Mouse (Mus musculus): ENCODE measurements around the gene Pou2f3. TPM values are rescaled to one million over a fixed set of nuclear protein-coding genes. Genes with fewer than 3 reads are reported as not detected.

The Pou2f3 gene
- polyA plus RNA-seq, 1 experiment from 2014 or later = not detected

DNA sequence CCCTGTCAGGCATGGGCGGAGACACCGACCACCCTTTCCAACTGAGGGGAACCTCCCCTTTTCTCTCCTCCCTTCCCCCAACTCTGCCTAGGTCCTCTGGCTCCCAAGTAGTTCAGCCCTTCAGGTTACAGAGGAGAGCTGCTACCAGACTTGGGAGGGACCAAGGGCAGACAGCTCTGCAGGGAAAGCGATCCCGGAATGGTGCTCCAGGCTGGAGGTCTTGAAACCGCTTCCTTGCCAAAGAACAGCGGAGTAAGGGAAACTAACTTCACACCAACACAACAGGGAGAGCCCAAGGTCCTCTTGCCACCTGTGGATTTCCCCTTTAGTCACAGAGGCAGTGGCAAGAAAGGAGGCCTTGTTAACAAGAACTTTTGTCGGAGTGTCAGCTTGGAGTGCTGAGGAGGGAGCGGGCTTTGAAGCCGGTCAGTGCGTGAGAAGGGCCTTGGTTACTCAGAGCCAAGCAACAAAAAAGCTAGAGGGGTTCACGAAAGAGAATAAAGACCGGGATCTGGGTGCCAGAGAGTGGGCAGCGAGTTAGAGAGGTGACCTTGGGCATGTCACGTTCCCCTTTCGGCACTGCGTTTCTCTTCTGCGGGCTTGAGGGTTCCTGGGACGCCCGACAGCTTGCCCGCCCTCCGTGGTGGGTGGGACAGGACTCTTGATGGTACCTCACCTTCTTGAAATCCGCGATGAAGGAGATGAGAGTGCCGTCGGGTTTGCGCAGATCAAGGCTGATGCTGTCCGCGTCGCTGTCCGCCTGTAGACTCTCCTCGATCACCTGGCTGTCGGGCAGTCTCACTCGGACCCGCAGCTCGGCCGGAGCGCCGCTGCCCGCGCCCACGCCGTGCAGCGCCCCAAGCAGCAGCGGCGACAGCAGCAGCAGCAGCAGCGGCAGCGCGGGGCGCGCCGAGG is 28.7 kb upstream of the Pou2f3 start:
- H3K27me3 ChIP-seq (ENCODE audit: poor library complexity, severe bottlenecking) = peaks cover 26% of the 10 kb centered on the region
- peaks cover 73% of the 10 kb centered on the region for H3K4me1 ChIP-seq
- no peaks in the 10 kb centered on the region for H3K9me3 ChIP-seq
- peak; percentile 40 for DNase-seq (ENCODE audit: extremely low spot score, low spot score)
- WGBS = under 1% methylated on average over 51 of the region's 51 CpGs
- H3K36me3 ChIP-seq (replicated peaks) = peaks cover 31% of the 10 kb centered on the region
- peak overlapping the region; percentile 93 for H3K27ac ChIP-seq
- peak overlapping the region; percentile 91 for H3K4me3 ChIP-seq

- no peak for DNase-seq (ENCODE audit: extremely low spot score, low spot score)
- Histone ChIP-seq H3K9me3 (no peaks in the 10 kb centered on the region), H3K27ac (peak overlapping the region; percentile 93), H3K4me3 (peak overlapping the region; percentile 91), H3K4me1 (peaks cover 80% of the 10 kb centered on the region), H3K36me3 (replicated peaks) (peaks cover 39% of the 10 kb centered on the region), H3K27me3 (ENCODE audit: poor library complexity, severe bottlenecking) (peaks cover 26% of the 10 kb centered on the region)
- 26% methylated on average over 2 of the region's 2 CpGs for WGBS
These were observed 28.0 kb upstream of the Pou2f3 start for GRCm38 (mm10) chr9:43238167-43238566.

- peak overlapping the region; percentile 93; the same call in 1 of the 2 replicates for H3K27ac ChIP-seq
- peaks cover 89% of the 10 kb centered on the region for H3K4me1 ChIP-seq
- no peak for DNase-seq (ENCODE audit: extremely low spot score, low spot score)
- H3K27me3 ChIP-seq (ENCODE audit: poor library complexity, severe bottlenecking) = peaks cover 26% of the 10 kb centered on the region
- H3K4me3 ChIP-seq = peak overlapping the region; percentile 91
- 41% methylated on average over 7 of the region's 7 CpGs for WGBS
- H3K36me3 ChIP-seq (replicated peaks) = peaks cover 44% of the 10 kb centered on the region
- no peaks in the 10 kb centered on the region for H3K9me3 ChIP-seq
These were observed 27.1 kb upstream of the Pou2f3 start for GRCm38 (mm10) chr9:43237111-43237775.

DNA sequence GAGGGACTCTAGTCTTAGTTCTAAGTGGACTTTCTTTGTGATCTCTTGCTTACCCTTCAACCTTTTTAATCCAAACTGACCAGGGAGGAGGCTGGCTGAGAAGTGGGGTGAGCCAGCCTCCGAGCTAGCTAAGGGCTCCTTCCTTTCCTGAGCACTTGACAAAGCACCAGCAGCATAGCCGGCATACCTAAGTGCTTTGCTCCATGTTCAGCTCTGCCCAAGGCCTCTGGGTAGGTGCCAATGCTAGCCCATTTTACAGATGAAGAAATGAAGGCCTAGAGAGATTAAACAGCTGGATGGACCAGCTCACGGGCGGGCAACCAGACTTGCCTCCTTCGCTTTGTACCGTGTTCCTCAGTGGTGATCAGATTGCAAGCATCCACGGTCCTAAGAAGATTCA is 26.4 kb upstream of the Pou2f3 start:
- WGBS = 91% methylated on average over 7 of the region's 7 CpGs
- DNase-seq (ENCODE audit: extremely low spot score, low spot score) = no peak
- no peak overlapping the region for H3K4me3 ChIP-seq
- H3K27ac ChIP-seq = no peak overlapping the region
- peaks cover 26% of the 10 kb centered on the region for H3K27me3 ChIP-seq (ENCODE audit: poor library complexity, severe bottlenecking)
- H3K9me3 ChIP-seq = no peaks in the 10 kb centered on the region
- peaks cover 49% of the 10 kb centered on the region for H3K36me3 ChIP-seq (replicated peaks)
- peaks cover 93% of the 10 kb centered on the region for H3K4me1 ChIP-seq

DNA sequence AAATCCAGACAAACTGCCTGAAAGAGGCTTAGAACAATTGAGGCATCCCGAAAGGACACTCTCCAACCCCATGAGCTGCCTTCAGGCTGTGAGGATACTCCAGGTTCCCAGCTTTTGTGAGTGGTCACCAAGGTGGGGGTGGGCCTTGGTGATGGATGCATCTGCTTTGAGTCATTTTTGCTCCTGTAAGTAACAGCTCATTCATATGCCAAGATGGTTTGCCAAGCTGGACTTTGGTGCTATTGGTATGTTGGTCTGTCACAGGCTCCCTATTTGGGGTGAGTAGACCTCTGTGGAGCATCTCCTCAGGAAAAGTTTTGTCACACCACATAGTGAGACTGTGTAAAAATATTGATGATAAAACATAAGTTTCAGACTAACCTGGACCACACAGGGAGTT is 25.9 kb upstream of the Pou2f3 start:
- no peak overlapping the region for H3K4me3 ChIP-seq
- WGBS = 81% methylated on average over 1 of the region's 1 CpGs
- H3K27ac ChIP-seq = no peak overlapping the region
- H3K9me3 ChIP-seq = no peaks in the 10 kb centered on the region
- H3K27me3 ChIP-seq (ENCODE audit: poor library complexity, severe bottlenecking) = peaks cover 23% of the 10 kb centered on the region
- H3K4me1 ChIP-seq = peaks cover 93% of the 10 kb centered on the region
- DNase-seq (ENCODE audit: extremely low spot score, low spot score) = no peak
- peaks cover 53% of the 10 kb centered on the region for H3K36me3 ChIP-seq (replicated peaks)

DNA sequence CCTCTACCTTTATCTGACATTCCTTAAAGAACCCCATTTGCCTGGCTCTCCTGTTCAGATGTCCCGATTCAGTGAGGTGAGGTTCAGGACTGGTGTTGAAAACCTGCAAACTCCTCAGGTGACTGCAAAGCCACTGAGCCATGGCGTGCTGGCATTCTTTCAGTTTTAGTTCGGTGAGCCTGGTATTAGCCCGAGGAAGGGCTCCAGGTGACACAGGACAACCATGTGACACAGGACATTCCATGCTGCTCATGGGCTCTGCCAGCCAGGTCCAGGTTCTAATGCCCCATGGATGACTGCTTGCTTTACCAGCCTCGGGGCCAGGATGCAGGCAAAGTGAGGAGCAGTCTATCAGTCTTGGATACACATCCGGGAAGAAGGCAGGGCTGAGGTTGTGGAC is 25.2 kb upstream of the Pou2f3 start:
- Histone ChIP-seq H3K9me3 (no peaks in the 10 kb centered on the region), H3K4me1 (peaks cover 93% of the 10 kb centered on the region), H3K36me3 (replicated peaks) (peaks cover 61% of the 10 kb centered on the region), H3K27me3 (ENCODE audit: poor library complexity, severe bottlenecking) (peaks cover 23% of the 10 kb centered on the region), H3K4me3 (no peak overlapping the region), H3K27ac (no peak overlapping the region)
- WGBS = 90% methylated on average over 6 of the region's 6 CpGs
- no peak for DNase-seq (ENCODE audit: extremely low spot score, low spot score)

DNA sequence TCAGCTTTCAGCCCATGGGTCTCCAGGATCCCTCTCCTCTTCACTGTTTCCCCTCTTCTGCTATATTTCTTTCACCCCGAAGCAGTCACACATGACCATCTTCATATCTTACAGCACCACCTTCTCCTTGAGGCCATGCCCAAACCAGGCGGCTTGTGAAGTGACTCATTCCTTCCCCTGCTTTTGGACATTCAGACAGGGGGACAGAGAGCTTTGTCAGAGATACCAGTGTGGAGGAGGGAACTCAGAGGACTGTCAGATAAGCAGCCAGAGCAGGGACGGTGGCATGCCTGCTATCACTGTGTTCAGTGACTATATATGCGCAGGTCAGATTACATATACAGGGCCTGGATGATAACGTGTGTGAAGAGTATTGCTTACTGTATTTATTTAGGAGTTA is 24.3 kb upstream of the Pou2f3 start:
- 89% methylated on average over 5 of the region's 5 CpGs for WGBS
- Histone ChIP-seq H3K27me3 (ENCODE audit: poor library complexity, severe bottlenecking) (peaks cover 23% of the 10 kb centered on the region), H3K4me1 (peaks cover 93% of the 10 kb centered on the region), H3K4me3 (no peak overlapping the region), H3K36me3 (replicated peaks) (peaks cover 69% of the 10 kb centered on the region), H3K27ac (peak overlapping the region; percentile 4; the same call in 1 of the 2 replicates), H3K9me3 (no peaks in the 10 kb centered on the region)
- DNase-seq (ENCODE audit: extremely low spot score, low spot score) = no peak

GRCm38 (mm10) chr9:43233515-43233914 is 23.3 kb upstream of the Pou2f3 start:
- peaks cover 83% of the 10 kb centered on the region for H3K4me1 ChIP-seq

GRCm38 (mm10) chr9:43233044-43233443 is 22.9 kb upstream of the Pou2f3 start:
- 81% methylated on average over 5 of the region's 5 CpGs for WGBS
- Histone ChIP-seq H3K4me3 (no peak overlapping the region), H3K27me3 (ENCODE audit: poor library complexity, severe bottlenecking) (peaks cover 11% of the 10 kb centered on the region), H3K36me3 (replicated peaks) (peaks cover 80% of the 10 kb centered on the region), H3K9me3 (no peaks in the 10 kb centered on the region), H3K27ac (0 out of 2 replicates have a peak overlapping the region, but pooled peaks have one; percentile 74), H3K4me1 (peaks cover 78% of the 10 kb centered on the region)
- DNase-seq (ENCODE audit: extremely low spot score, low spot score) = no peak

More at GRCm38 (mm10) chr9:43233515-43233914, 23.3 kb upstream of the Pou2f3 start:
- Histone ChIP-seq H3K9me3 (no peaks in the 10 kb centered on the region), H3K4me3 (no peak overlapping the region), H3K36me3 (replicated peaks) (peaks cover 79% of the 10 kb centered on the region), H3K27ac (0 out of 2 replicates have a peak overlapping the region, but pooled peaks have one; percentile 74), H3K27me3 (ENCODE audit: poor library complexity, severe bottlenecking) (peaks cover 16% of the 10 kb centered on the region)
- 91% methylated on average over 1 of the region's 1 CpGs for WGBS
- DNase-seq (ENCODE audit: extremely low spot score, low spot score) = no peak

DNA sequence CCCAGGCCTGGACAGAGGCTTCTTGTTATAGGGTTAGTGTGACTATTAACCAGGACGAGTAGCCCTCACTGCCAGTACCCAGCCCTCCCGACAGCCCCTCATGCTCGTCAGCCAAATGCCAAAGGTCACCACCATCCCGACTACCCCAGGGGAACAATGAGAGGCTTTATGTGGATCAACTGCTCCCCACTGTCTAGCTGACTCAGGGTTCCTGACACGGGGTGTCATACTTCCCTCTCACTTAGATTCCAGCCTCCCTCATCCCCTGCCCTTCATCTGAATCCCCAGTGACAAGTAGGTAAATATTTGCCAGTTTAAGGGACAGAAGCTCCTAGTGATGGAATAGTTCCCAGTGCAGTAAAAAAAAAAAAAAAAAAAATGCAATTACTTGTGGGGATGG is 22.1 kb upstream of the Pou2f3 start:
- Histone ChIP-seq H3K27me3 (ENCODE audit: poor library complexity, severe bottlenecking) (0 out of 2 replicates have a peak, but pooled peaks cover 4% of the 10 kb centered on the region), H3K27ac (peak overlapping the region; percentile 74), H3K4me1 (peaks cover 71% of the 10 kb centered on the region), H3K9me3 (no peaks in the 10 kb centered on the region), H3K36me3 (replicated peaks) (peaks cover 86% of the 10 kb centered on the region), H3K4me3 (no peak overlapping the region)
- DNase-seq (ENCODE audit: extremely low spot score, low spot score) = no peak
- 12% methylated on average over 5 of the region's 5 CpGs for WGBS

- H3K27ac ChIP-seq = peak overlapping the region; percentile 74
- H3K36me3 ChIP-seq (replicated peaks) = peaks cover 87% of the 10 kb centered on the region
- DNase-seq (ENCODE audit: extremely low spot score, low spot score) = no peak
- no peak overlapping the region for H3K4me3 ChIP-seq
- no peaks in the 10 kb centered on the region for H3K27me3 ChIP-seq (ENCODE audit: poor library complexity, severe bottlenecking)
- 86% methylated on average over 4 of the region's 4 CpGs for WGBS
- peaks cover 68% of the 10 kb centered on the region for H3K4me1 ChIP-seq
- H3K9me3 ChIP-seq = no peaks in the 10 kb centered on the region
These were observed 21.6 kb upstream of the Pou2f3 start for GRCm38 (mm10) chr9:43231805-43232204.

DNA sequence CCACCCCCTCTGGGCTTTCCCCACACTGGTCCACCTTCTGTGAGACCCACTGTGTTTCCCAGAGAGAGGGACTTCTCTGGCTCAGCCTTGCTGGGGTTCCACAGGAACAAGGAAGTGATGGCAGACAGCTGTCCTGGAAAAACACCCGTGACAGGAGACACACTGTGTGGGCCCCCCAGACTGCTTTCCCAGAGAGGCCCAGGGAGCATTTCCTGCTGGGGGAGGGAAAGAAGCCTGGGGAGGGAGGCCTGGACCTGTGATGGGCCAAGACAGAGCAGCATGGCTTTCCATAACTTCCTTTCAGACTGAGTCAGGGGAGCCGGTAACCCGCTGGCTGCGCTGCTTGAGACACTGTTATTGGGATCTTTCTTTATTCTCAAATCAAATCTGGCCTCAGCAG is 20.7 kb upstream of the Pou2f3 start:
- WGBS = 72% methylated on average over 4 of the region's 4 CpGs
- H3K4me3 ChIP-seq = no peak overlapping the region
- H3K4me1 ChIP-seq = peaks cover 67% of the 10 kb centered on the region
- peak overlapping the region; percentile 74; the same call in 1 of the 2 replicates for H3K27ac ChIP-seq
- H3K9me3 ChIP-seq = no peaks in the 10 kb centered on the region
- no peak for DNase-seq (ENCODE audit: extremely low spot score, low spot score)
- peaks cover 84% of the 10 kb centered on the region for H3K36me3 ChIP-seq (replicated peaks)
- H3K27me3 ChIP-seq (ENCODE audit: poor library complexity, severe bottlenecking) = no peaks in the 10 kb centered on the region

GRCm38 (mm10) chr9:43229962-43230361 is 19.8 kb upstream of the Pou2f3 start:
- Histone ChIP-seq H3K27me3 (ENCODE audit: poor library complexity, severe bottlenecking) (no peaks in the 10 kb centered on the region), H3K4me1 (peaks cover 70% of the 10 kb centered on the region), H3K4me3 (no peak overlapping the region), H3K27ac (peak overlapping the region; percentile 74; the same call in 1 of the 2 replicates), H3K36me3 (replicated peaks) (peaks cover 79% of the 10 kb centered on the region), H3K9me3 (no peaks in the 10 kb centered on the region)
- 92% methylated on average over 7 of the region's 7 CpGs for WGBS
- no peak for DNase-seq (ENCODE audit: extremely low spot score, low spot score)
